ENCODE assay signal across 23 mouse cellular contexts in the genomic region with DNA sequence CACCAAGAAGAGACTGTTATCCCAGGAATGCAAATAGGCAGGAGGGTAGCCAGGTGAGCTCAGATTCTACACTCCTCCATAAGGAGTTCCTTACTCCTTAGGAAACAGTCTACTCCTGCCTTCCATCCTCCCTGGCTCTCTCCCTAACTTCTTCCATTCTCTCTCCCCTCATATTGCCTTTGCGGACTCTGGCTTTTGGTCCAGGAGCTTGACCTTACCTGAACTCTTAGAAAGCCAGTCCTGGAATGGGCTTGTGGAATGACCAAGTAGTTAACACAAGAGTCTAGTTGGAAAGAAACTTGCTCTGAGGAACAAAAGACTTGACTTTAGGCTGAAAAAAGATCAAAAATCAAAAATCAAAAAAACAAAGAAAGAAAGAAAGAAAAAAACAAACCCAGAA. TPM values are rescaled to one million over a fixed set of nuclear protein-coding genes. Genes with fewer than 3 reads are reported as not detected.
"Had no signal": no experiment of that assay in that cellular context is flagged by ENCODE, and none has a peak within 500 bp of the region (broad histone marks: within the 10 kb centered on the region; RNA-seq: fewer than 3 reads in every experiment).

No protein-coding gene starts in this region.

- DNase-seq: forebrain, postnatal 0 days; gastrocnemius, postnatal 14 days; gastrocnemius, postnatal 36 days; heart, adult 18-20 months; heart, postnatal 10 days; heart, postnatal 36 days; kidney, adult 18-20 months; layer of hippocampus, adult 9-11 months; layer of hippocampus, postnatal 36 days; left cerebral cortex, postnatal 4 days; lung, adult 18-20 months had no signal

- H3K4me2 ChIP-seq: forebrain, embryonic 15.5 days; heart, embryonic 12.5 days; hindbrain, embryonic 13.5 days; hindbrain, embryonic 15.5 days; limb, embryonic 13.5 days; limb, embryonic 15.5 days; liver, embryonic 12.5 days had no signal

- H3K27ac ChIP-seq: forebrain, embryonic 15.5 days; heart, embryonic 10.5 days; hindbrain, embryonic 13.5 days; hindbrain, embryonic 15.5 days; hindbrain, postnatal 0 days; kidney, postnatal 0 days; limb, embryonic 13.5 days; limb, embryonic 15.5 days; liver, embryonic 12.5 days; liver, embryonic 14.5 days had no signal

- ATAC-seq: forebrain, embryonic 15.5 days; forebrain, postnatal 0 days; hindbrain, postnatal 0 days; intestine, embryonic 16.5 days; liver, embryonic 12.5 days had no signal

- H3K36me3 ChIP-seq: forebrain, embryonic 15.5 days; heart, embryonic 10.5 days; heart, embryonic 12.5 days; hindbrain, embryonic 13.5 days; hindbrain, embryonic 15.5 days; limb, embryonic 13.5 days; limb, embryonic 15.5 days; liver, embryonic 12.5 days had no signal

- H3K4me1 ChIP-seq: forebrain, embryonic 15.5 days; heart, embryonic 10.5 days; heart, embryonic 12.5 days; hindbrain, embryonic 13.5 days; hindbrain, embryonic 15.5 days; limb, embryonic 13.5 days; limb, embryonic 15.5 days; liver, embryonic 12.5 days had no signal

- H3K9ac ChIP-seq: forebrain, embryonic 15.5 days; forebrain, postnatal 0 days; heart, embryonic 12.5 days; hindbrain, embryonic 13.5 days; hindbrain, embryonic 15.5 days; limb, embryonic 13.5 days; limb, embryonic 15.5 days; liver, embryonic 12.5 days; liver, embryonic 14.5 days had no signal

- H3K27me3 ChIP-seq: forebrain, embryonic 15.5 days; heart, embryonic 12.5 days; hindbrain, embryonic 13.5 days; hindbrain, embryonic 15.5 days; limb, embryonic 13.5 days; limb, embryonic 15.5 days; liver, embryonic 12.5 days had no signal

- H3K4me3 ChIP-seq: forebrain, embryonic 15.5 days; heart, embryonic 10.5 days; heart, embryonic 12.5 days; hindbrain, embryonic 13.5 days; hindbrain, embryonic 15.5 days; limb, embryonic 13.5 days; limb, embryonic 15.5 days; liver, embryonic 12.5 days had no signal

- H3K9me3 ChIP-seq: forebrain, embryonic 15.5 days; heart, embryonic 10.5 days; heart, embryonic 12.5 days; hindbrain, embryonic 13.5 days; hindbrain, embryonic 15.5 days; limb, embryonic 13.5 days; limb, embryonic 15.5 days; liver, embryonic 12.5 days had no signal

RNA-seq across cellular contexts. Expression of a gene that starts 48.3 kb away (rescaled TPM):
- polyA plus RNA-seq: hindbrain, embryonic 13.5 days; liver, embryonic 12.5 days had no signal
